Mouse (Mus musculus): ENCODE measurements around the gene Actl6b. TPM values are rescaled to one million over a fixed set of nuclear protein-coding genes. Genes with fewer than 3 reads are reported as not detected.

The Actl6b gene
- total RNA-seq (2022): not detected

- no peak for DNase-seq (ENCODE audit: low spot score in 2 of 2)
These were observed at the start of gene Actl6b for GRCm38 (mm10) chr5:137553411-137553837. Actl6b (plus strand) TSS chr5:137553517.

DNA sequence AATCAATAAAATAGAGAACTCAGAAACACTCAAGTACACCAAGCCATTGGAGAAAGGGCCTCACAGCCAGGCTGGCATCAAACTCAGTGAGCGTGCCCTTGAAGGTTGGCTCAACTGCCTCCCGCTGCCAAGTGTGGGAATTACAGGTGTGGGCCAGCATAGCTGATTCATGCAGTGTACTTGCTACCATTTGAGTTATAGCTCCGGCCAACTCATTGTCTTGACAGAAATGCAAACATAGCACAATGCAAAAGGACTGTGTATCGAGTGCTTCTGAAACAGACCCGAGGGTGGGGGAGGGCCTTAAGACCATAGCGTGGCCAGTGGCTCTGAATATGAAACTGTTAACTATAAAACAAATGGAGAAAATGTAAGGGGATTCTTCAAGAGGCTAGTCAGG, 49.3 kb upstream of the Actl6b start:
- DNase-seq (ENCODE audit: low spot score in 2 of 2): no peak

- peak; percentile 70 to 77 for DNase-seq (ENCODE audit: low spot score in 2 of 2)
These were observed 43.3 kb upstream of the Actl6b start for GRCm38 (mm10) chr5:137510014-137510501.

DNA sequence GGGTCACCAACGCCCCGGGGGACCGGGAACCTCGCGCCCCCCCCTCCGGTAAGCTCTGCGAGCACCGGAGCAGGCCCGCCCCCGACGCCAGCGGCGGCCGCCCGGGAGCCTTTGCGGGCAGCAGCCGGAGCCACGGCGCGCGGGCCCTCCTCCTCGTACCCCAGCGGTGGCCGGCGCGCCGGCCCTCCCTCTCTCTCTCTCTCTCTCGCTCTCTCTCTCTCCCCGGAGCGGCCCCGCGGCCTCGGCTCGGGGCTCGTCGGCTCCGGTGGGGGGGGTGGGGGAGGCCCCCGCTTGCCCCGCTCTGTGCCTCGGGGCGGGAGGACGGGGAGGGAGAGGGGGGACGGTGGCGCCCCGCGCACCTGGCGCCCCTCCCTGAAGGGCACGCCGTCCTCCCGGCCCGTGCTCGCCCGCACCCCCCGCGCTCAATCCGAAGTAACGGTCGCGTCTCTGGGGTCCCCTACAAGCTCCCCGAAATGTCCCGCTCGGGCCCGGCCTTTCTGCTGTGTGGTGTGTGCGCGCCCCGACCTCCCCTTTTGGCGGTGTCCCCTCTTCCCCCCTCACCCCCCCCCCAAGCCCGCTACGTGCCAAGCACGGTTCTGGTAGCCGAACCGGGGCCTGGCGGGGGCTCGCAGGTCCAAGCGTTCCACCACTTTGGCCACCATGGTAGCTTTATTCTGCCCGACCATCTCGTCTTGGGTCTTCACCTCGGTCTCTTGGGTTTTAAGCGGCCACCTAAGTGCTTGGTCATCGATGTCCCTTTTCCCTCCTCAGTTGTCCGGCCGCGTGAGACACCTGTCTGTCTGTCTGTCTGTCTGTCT, 42.5 kb upstream of the Actl6b start:
- no peak for DNase-seq (ENCODE audit: low spot score in 2 of 2)

DNA sequence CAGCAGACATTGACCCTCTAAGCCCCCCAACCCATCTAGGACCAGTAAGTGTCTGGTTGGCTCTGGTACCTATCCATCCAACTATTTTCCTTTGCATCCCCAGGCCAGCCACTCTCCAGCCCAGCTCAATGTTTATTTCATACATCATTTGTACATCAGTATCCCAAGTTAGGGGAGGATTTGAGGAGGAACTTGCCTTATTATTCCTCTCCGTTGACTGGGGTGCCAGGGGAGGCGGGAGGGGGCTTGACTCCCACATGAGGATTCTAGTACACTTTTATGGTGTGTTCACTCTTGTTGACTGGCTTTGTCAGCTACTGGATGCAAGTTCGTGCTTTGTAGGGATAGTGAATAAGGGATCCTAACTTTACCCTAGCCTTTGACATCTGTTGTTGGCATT, 41.6 kb upstream of the Actl6b start:
- no peak for DNase-seq (ENCODE audit: low spot score in 2 of 2)

GRCm38 (mm10) chr5:137512847-137513794, 40.2 kb upstream of the Actl6b start:
- DNase-seq (ENCODE audit: low spot score in 2 of 2): no peak

GRCm38 (mm10) chr5:137513951-137514721, 39.2 kb upstream of the Actl6b start:
- DNase-seq (ENCODE audit: low spot score in 2 of 2): no peak

GRCm38 (mm10) chr5:137514811-137515210, 38.5 kb upstream of the Actl6b start:
- DNase-seq (ENCODE audit: low spot score in 2 of 2): no peak

DNA sequence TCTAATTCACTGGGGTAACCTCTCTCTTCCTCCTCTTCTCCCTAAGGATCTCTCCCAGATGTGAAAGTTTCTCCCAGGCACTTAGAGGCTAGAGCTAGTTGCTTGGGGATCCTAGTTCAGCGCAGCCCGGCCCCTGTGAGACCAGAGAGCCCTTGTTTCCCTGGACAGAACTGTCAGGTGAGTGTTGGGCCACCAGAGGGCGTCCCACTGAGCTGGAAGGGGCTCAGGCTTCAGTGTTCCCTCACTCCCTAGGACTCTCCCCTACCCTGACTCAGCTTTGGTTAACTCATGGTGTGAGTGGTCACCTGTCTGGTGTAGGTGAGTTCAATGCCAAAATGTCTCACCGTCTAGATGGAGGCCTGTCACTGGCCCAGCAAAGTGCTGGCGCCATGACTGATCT, 34.9 kb upstream of the Actl6b start, which contains the start of gene Gigyf1:
TSS of gene Gigyf1 (plus strand) at position 113 of the 400 bp plus-strand sequence.
- no peak for DNase-seq (ENCODE audit: low spot score in 2 of 2)

- no peak for DNase-seq (ENCODE audit: low spot score in 2 of 2)
These were observed 33.4 kb upstream of the Actl6b start for GRCm38 (mm10) chr5:137519691-137520550.

DNA sequence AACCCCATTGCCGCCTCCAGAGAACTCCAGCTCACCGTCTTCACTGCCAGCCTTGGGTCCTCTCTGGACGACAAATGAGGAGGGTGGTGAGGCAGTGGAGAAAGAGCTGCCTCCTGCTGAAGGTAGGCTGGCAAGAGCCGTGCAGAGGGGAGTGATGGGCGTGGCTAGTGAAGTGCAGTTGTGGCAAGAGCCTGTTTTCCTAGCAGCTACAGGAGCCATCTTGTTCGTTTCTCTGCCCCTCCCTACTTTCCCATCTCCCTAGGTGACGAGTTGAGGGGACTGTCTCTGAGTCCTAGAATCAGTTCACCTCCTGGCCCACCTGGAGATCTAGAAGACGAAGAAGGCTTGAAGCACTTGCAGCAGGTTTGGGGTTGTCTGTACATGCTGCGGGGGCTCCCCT, 31.5 kb upstream of the Actl6b start:
- no peak for DNase-seq (ENCODE audit: low spot score in 2 of 2)

- no peak for DNase-seq (ENCODE audit: low spot score in 2 of 2)
These were observed 30.6 kb upstream of the Actl6b start for GRCm38 (mm10) chr5:137522711-137523110.

DNA sequence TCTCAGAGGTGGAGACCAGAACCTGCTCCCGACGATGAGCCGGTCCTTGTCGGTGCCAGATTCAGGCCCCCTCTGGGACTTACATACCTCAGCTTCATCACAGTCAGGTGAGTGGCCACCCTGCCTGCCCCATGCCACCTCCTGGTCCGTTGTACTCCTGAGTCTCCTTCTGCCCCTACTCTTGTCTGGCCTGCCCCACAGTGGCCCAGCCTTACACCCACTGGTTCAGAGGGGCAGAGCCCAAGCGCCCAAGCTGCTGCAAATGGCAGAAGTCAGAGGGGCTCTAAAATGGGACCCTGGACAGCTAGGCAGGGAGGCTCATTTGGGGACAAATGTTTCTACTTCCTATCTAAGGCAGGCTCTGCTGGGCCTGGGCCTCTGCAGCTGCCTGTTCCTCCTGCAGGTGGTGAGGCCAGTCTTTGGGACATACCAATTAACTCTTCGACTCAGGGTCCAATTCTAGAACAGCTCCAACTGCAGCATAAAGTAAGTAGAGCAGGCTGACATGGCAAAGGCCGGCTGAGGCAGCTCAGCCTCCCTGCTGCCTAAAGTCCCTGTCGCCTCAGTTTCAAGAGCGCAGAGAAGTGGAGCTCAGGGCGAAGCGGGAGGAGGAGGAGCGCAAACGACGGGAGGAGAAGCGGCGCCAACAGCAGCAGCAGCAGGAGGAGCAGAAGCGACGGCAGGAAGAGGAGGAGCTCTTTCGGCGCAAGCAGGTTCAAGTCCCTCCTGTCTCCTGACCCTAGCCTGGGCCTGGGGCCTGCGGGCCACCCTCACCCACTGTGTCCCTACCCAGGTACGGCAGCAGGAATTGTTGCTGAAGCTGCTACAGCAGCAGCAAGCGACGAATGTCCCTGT, 29.7 kb upstream of the Actl6b start:
- DNase-seq (ENCODE audit: low spot score in 2 of 2): no peak

- no peak for DNase-seq (ENCODE audit: low spot score in 2 of 2)
These were observed 29.1 kb upstream of the Actl6b start for GRCm38 (mm10) chr5:137524251-137524515.

DNA sequence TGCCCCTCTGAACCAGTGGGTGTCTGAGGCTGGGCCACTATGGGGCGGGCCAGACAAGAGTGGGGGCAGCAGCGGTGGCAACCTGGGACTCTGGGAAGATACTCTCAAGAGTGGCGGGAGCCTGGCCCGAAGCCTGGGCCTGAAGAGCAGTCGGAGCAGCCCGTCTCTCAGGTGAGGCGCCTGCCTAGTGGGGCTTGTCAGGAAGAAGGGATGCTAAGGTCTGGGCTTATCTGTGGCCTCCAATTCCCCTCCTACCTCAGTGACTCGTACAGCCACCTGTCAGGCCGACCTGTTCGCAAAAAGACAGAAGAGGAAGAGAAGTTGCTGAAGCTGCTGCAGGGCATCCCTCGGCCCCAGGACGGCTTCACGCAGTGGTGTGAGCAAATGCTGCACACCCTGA, 28.6 kb upstream of the Actl6b start:
- no peak for DNase-seq (ENCODE audit: low spot score in 2 of 2)

- DNase-seq (ENCODE audit: low spot score in 2 of 2): no peak
These were observed 27.8 kb upstream of the Actl6b start for GRCm38 (mm10) chr5:137525511-137525910.

DNA sequence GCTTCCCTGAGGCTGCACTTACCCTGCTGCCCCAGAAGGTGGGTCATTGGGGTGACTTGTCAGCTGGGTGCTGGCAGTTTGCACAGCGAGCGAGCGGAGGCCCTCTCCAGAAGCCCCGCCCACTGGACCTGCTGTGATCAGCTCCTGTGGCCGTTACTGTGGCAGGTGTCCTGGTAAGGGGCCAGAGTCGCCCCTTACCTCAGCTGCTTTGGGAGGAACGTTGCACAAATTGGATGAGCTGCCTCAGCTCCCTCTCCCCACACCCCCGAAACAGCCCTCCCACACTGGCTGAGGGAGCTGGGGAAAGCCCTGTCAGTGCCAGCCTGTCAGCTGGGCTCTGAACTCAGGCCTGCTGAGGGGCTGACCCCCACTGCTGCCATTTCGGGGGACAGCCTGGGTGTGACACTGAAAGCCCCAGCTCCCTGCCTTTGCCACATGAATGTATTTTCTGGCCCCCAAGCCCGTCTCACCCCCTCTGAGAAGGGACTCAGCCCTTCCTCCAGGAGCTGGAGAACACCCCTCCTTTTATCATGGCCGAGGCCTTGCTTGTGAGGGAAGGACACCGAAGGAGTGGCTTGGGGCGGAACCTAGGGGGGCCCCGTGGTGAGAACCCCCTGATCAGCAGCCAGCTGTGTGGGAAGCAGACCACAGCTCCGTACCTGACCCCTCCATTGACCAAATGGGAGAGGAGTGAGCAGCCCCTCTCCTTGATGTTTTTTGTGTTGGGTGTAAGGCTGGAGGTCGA, 27.0 kb upstream of the Actl6b start:
- DNase-seq (ENCODE audit: low spot score in 2 of 2): no peak

GRCm38 (mm10) chr5:137527413-137527812, 25.9 kb upstream of the Actl6b start:
- DNase-seq (ENCODE audit: low spot score in 2 of 2): no peak
